Mouse (Mus musculus): ENCODE data around the gene Pstk.

- TF ChIP-seq POLR2A (IDR thresholded peaks at IDR 0.05; ENCODE audit: borderline replicate concordance, insufficient read depth, low read length) (no peak), CTCF (IDR thresholded peaks at IDR 0.05; ENCODE audit: borderline replicate concordance, insufficient read depth, low read depth, low read length) (no peak)
Observed at GRCm38 (mm10) chr7:131424912-131425311, 54.0 kb downstream of the Pstk start.
